Mouse (Mus musculus) hindbrain, embryonic 16.5 days (tissue): Measurements from ENCODE around the gene Olfr721-ps1. TPM values are rescaled to one million over a fixed set of nuclear protein-coding genes. Genes with fewer than 3 reads are reported as not detected.
A peak's percentile ranks its signal among the peaks of the same experiment; 100 is the strongest.

Source experiments
- ATAC-seq: fragments of 200-750 bp; cut with Nextera tagmentation; 2 replicates; pipeline ENCODE4 v1.8.0; 2017; ENCODE audit warnings: moderate TSS enrichment, moderate library complexity
- H3K27ac ChIP-seq: fragments of 300-500 bp; sonication (generic); 2 replicates; pipeline ENCODE4 v1.5.1; 2014; ENCODE audit warnings: low read depth, mild to moderate bottlenecking, control low read depth, low read length, moderate library complexity
- H3K27me3 ChIP-seq: fragments of 300-500 bp; sonication (generic); replicated peaks from 2 replicates; pipeline ENCODE4 v1.6.1; 2014; ENCODE audit warnings: low read length; ENCODE audit not compliant: control insufficient read depth, insufficient read depth
- H3K36me3 ChIP-seq: fragments of 300-500 bp; sonication (generic); 2 replicates; pipeline ENCODE4 v1.6.1; 2014; ENCODE audit warnings: mild to moderate bottlenecking, low read length, moderate library complexity, mixed read lengths; ENCODE audit not compliant: control insufficient read depth, insufficient read depth
- H3K4me1 ChIP-seq: fragments of 300-500 bp; sonication (generic); 2 replicates; pipeline ENCODE4 v1.6.1; 2014; ENCODE audit warnings: low read depth, low read length; ENCODE audit not compliant: control insufficient read depth, insufficient read depth
- H3K4me2 ChIP-seq: fragments of 300-500 bp; sonication (generic); 2 replicates; pipeline ENCODE4 v1.6.1; 2014; ENCODE audit warnings: mild to moderate bottlenecking, low read length, control low read depth, moderate library complexity
- H3K4me3 ChIP-seq: fragments of 300-500 bp; sonication (generic); 2 replicates; pipeline ENCODE4 v1.5.1; 2014; ENCODE audit warnings: mild to moderate bottlenecking, low read length, control low read depth, moderate library complexity
- H3K9ac ChIP-seq: fragments of 300-500 bp; sonication (generic); 2 replicates; pipeline ENCODE4 v1.6.1; 2014; ENCODE audit warnings: low read depth, mild to moderate bottlenecking, control low read depth, low read length, moderate library complexity
- H3K9me3 ChIP-seq: fragments of 300-500 bp; sonication (generic); 2 replicates; pipeline ENCODE4 v1.6.1; 2014; ENCODE audit warnings: mild to moderate bottlenecking, low read length, moderate library complexity; ENCODE audit not compliant: control insufficient read depth
- WGBS: fragments of 180-500 bp; shearing (Covaris S2); extraction: QIAGEN DNeasy Blood & Tissue Kit; methylation state at CpG from one replicate; pipeline ENCODE4 v1.1.7; 2014; 5-methylcytosine and 5-hydroxymethylcytosine counted together
- polyA plus RNA-seq: library from polyadenylated mRNA; unstranded; fragments of >200 nt; fragmentation: Nextera tagmentation; extraction: Ambion mirVana; gene quantifications from 2 replicates; pipeline ENCODE4 v1.2.1, GENCODE M21; 2015

Gene Olfr721-ps1
- polyA plus RNA-seq = not detected in 2 replicates

- Histone ChIP-seq H3K36me3 (no peaks in the 10 kb centered on the region), H3K27me3 (no peaks in the 10 kb centered on the region), H3K9ac (no peak within 1 kb of the TSS), H3K4me1 (no peaks in the 10 kb centered on the region), H3K4me2 (no peak within 1 kb of the TSS), H3K27ac (no peak within 1 kb of the TSS), H3K9me3 (no peaks in the 10 kb centered on the region), H3K4me3 (no peak within 1 kb of the TSS)
- WGBS = 88% methylated on average over 2 of the region's 2 CpGs
- no peak for ATAC-seq
Measured at GRCm38 (mm10) chr14:14400998-14401397, at the start of gene Olfr721-ps1. TSS of gene Olfr721-ps1 (plus strand) at chr14:14401298.

- peaks cover 5% of the 10 kb centered on the region for H3K36me3 ChIP-seq
- no peak overlapping the region for H3K9ac ChIP-seq
- no peak overlapping the region for H3K4me3 ChIP-seq
- no peaks in the 10 kb centered on the region for H3K27me3 ChIP-seq
- no peaks in the 10 kb centered on the region for H3K4me1 ChIP-seq
- no peak overlapping the region for H3K4me2 ChIP-seq
- no peak overlapping the region for H3K27ac ChIP-seq
- H3K9me3 ChIP-seq = peaks cover 43% of the 10 kb centered on the region
- peak; percentile 10; the same call in 1 of the 2 replicates for ATAC-seq
- 76% methylated on average over 9 of the region's 9 CpGs for WGBS
Measured at GRCm38 (mm10) chr14:14351721-14352590, 49.1 kb upstream of the Olfr721-ps1 start.

- Histone ChIP-seq H3K9me3 (peaks cover 38% of the 10 kb centered on the region), H3K36me3 (peaks cover 5% of the 10 kb centered on the region), H3K27ac (no peak overlapping the region), H3K4me3 (no peak overlapping the region), H3K27me3 (no peaks in the 10 kb centered on the region), H3K9ac (no peak overlapping the region), H3K4me2 (no peak overlapping the region), H3K4me1 (no peaks in the 10 kb centered on the region)
- WGBS = 73% methylated on average over 6 of the region's 6 CpGs
- ATAC-seq = no peak
Measured at GRCm38 (mm10) chr14:14352606-14353005, 48.5 kb upstream of the Olfr721-ps1 start.

GRCm38 (mm10) chr14:14353081-14353732 is 47.9 kb upstream of the Olfr721-ps1 start:
- Histone ChIP-seq H3K4me3 (no peak overlapping the region), H3K27ac (no peak overlapping the region), H3K9me3 (peaks cover 32% of the 10 kb centered on the region), H3K27me3 (no peaks in the 10 kb centered on the region), H3K9ac (no peak overlapping the region), H3K4me1 (no peaks in the 10 kb centered on the region), H3K36me3 (peaks cover 5% of the 10 kb centered on the region), H3K4me2 (no peak overlapping the region)
- ATAC-seq = no peak
- whole genome bisulfite sequencing = 79% methylated on average over 7 of the region's 7 CpGs

GRCm38 (mm10) chr14:14353740-14354510 is 47.2 kb upstream of the Olfr721-ps1 start:
- Histone ChIP-seq H3K9me3 (peaks cover 28% of the 10 kb centered on the region), H3K4me3 (no peak overlapping the region), H3K27ac (no peak overlapping the region), H3K27me3 (no peaks in the 10 kb centered on the region), H3K4me2 (no peak overlapping the region), H3K36me3 (peaks cover 5% of the 10 kb centered on the region), H3K9ac (no peak overlapping the region), H3K4me1 (no peaks in the 10 kb centered on the region)
- WGBS = 48% methylated on average over 8 of the region's 8 CpGs
- no peak; the same call in 1 of the 2 replicates for ATAC-seq

- no peak for ATAC-seq
- Histone ChIP-seq H3K4me1 (no peaks in the 10 kb centered on the region), H3K36me3 (no peaks in the 10 kb centered on the region; the same call in 1 of the 2 replicates), H3K27me3 (no peaks in the 10 kb centered on the region), H3K9ac (no peak overlapping the region), H3K9me3 (peaks cover 20% of the 10 kb centered on the region; the same call in 1 of the 2 replicates), H3K4me2 (no peak overlapping the region), H3K4me3 (no peak overlapping the region), H3K27ac (no peak overlapping the region)
- 54% methylated on average over 13 of the region's 13 CpGs for WGBS
Measured at GRCm38 (mm10) chr14:14354511-14355359, 46.4 kb upstream of the Olfr721-ps1 start.

GRCm38 (mm10) chr14:14355360-14355646 is 45.8 kb upstream of the Olfr721-ps1 start:
- Histone ChIP-seq H3K27ac (no peak overlapping the region), H3K36me3 (no peaks in the 10 kb centered on the region), H3K4me1 (no peaks in the 10 kb centered on the region), H3K9ac (no peak overlapping the region), H3K4me2 (no peak overlapping the region), H3K9me3 (peaks cover 14% of the 10 kb centered on the region; the same call in 1 of the 2 replicates), H3K27me3 (no peaks in the 10 kb centered on the region), H3K4me3 (no peak overlapping the region)
- WGBS = 98% methylated on average over 8 of the region's 8 CpGs
- no peak for ATAC-seq

- H3K9me3 ChIP-seq = no peaks in the 10 kb centered on the region
- H3K4me1 ChIP-seq = no peaks in the 10 kb centered on the region
- no peak overlapping the region for H3K4me2 ChIP-seq
- H3K4me3 ChIP-seq = no peak overlapping the region
- H3K27ac ChIP-seq = no peak overlapping the region
- H3K9ac ChIP-seq = no peak overlapping the region
- no peaks in the 10 kb centered on the region for H3K27me3 ChIP-seq
- WGBS = 83% methylated on average over 1 of the region's 1 CpGs
- ATAC-seq = peak; percentile 60; the same call in 1 of the 2 replicates
- no peaks in the 10 kb centered on the region for H3K36me3 ChIP-seq
Measured at GRCm38 (mm10) chr14:14395535-14395934, 5.6 kb upstream of the Olfr721-ps1 start.
